Mouse (Mus musculus): ENCODE results near the gene Fgfr2.
"Not testable (repeated sequence)": the region's sequence is repeated elsewhere in the genome, so short reads cannot be mapped to it uniquely, and the experiment has no call there.

The Fgfr2 gene

DNA sequence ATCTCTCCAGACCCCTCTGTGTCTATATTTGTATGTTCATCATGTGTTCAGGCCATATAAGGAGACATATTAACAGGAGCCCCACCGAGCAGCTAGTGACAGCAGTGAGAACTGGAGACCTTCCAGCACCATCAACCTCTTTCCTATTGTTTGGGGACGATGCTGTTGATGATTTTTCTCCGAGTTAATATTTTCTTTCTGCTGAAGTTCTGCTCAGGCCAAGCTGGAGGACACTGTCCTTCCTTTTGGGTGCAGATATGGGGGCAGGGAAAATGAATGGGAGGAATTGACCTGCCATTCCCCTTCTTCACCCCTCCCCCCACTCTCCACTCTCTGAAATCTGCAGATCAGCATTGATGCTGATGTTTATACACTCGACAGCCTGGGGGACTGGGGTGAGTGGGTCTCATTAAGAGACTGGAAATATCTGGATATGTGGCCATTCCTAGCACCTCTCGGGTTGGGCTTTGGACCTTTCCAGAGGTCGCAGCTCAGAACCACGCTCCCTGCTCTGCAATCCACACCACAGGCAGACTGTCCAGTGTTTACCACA lies 2454.3 kb downstream of the Fgfr2 start:
- TF ChIP-seq POU5F1 (IDR thresholded peaks at IDR 0.05; ENCODE audit: borderline replicate concordance, low read length) (no peak), NANOG (IDR thresholded peaks at IDR 0.05; ENCODE audit: borderline replicate concordance, low read length) (no peak), CTCF (conservative IDR thresholded peaks at IDR 0.05; ENCODE audit: low read length) (no peak)
- Histone ChIP-seq H3K4me3 (replicated peaks; ENCODE audit: low read length) (no peak overlapping the region), H3K27me3 (ENCODE audit: insufficient read depth, low read length) (no peaks in the 10 kb centered on the region), H3K4me1 (replicated peaks; ENCODE audit: low read depth, low read length) (peaks cover 57% of the 10 kb centered on the region), H3K36me3 (ENCODE audit: insufficient read depth, low read length) (peaks cover 60% of the 10 kb centered on the region), H3K9me3 (ENCODE audit: low read length) (peaks cover 13% of the 10 kb centered on the region; the same call in 1 of the 2 replicates)

- Histone ChIP-seq H3K36me3 (ENCODE audit: insufficient read depth, low read length) (peaks cover 67% of the 10 kb centered on the region), H3K4me1 (replicated peaks; ENCODE audit: low read depth, low read length) (peaks cover 53% of the 10 kb centered on the region), H3K9me3 (ENCODE audit: low read length) (peaks cover 15% of the 10 kb centered on the region; the same call in 1 of the 2 replicates)
- H3K27me3 ChIP-seq (ENCODE audit: insufficient read depth, low read length); H3K4me3 ChIP-seq (replicated peaks; ENCODE audit: low read length): not testable (repeated sequence)
These were observed 2455.1 kb downstream of the Fgfr2 start for GRCm38 (mm10) chr7:130668013-130668412.

- H3K9me3 ChIP-seq (ENCODE audit: low read length): peaks cover 15% of the 10 kb centered on the region; the same call in 1 of the 2 replicates
- no peaks in the 10 kb centered on the region for H3K27me3 ChIP-seq (ENCODE audit: insufficient read depth, low read length)
- TF ChIP-seq NANOG (IDR thresholded peaks at IDR 0.05; ENCODE audit: borderline replicate concordance, low read length): no peak
- no peak for TF ChIP-seq POU5F1 (IDR thresholded peaks at IDR 0.05; ENCODE audit: borderline replicate concordance, low read length)
- TF ChIP-seq CTCF (conservative IDR thresholded peaks at IDR 0.05; ENCODE audit: low read length): no peak
- H3K4me3 ChIP-seq (replicated peaks; ENCODE audit: low read length): no peak overlapping the region
- H3K36me3 ChIP-seq (ENCODE audit: insufficient read depth, low read length): peaks cover 51% of the 10 kb centered on the region
- H3K4me1 ChIP-seq (replicated peaks; ENCODE audit: low read depth, low read length): peaks cover 44% of the 10 kb centered on the region
These were observed 2457.8 kb downstream of the Fgfr2 start for GRCm38 (mm10) chr7:130665358-130665757.

GRCm38 (mm10) chr7:130664629-130665028 lies 2458.5 kb downstream of the Fgfr2 start:
- peaks cover 15% of the 10 kb centered on the region; the same call in 1 of the 2 replicates for H3K9me3 ChIP-seq (ENCODE audit: low read length)
- H3K27me3 ChIP-seq (ENCODE audit: insufficient read depth, low read length): no peaks in the 10 kb centered on the region
- peaks cover 45% of the 10 kb centered on the region for H3K36me3 ChIP-seq (ENCODE audit: insufficient read depth, low read length)
- TF ChIP-seq NANOG (IDR thresholded peaks at IDR 0.05; ENCODE audit: borderline replicate concordance, low read length) (no peak), CTCF (conservative IDR thresholded peaks at IDR 0.05; ENCODE audit: low read length) (peak; percentile 79)
- no peak overlapping the region for H3K4me3 ChIP-seq (replicated peaks; ENCODE audit: low read length)
- peaks cover 41% of the 10 kb centered on the region for H3K4me1 ChIP-seq (replicated peaks; ENCODE audit: low read depth, low read length)

GRCm38 (mm10) chr7:130664037-130664436 lies 2459.1 kb downstream of the Fgfr2 start:
- Histone ChIP-seq H3K4me3 (replicated peaks; ENCODE audit: low read length) (no peak overlapping the region), H3K36me3 (ENCODE audit: insufficient read depth, low read length) (peaks cover 42% of the 10 kb centered on the region), H3K27me3 (ENCODE audit: insufficient read depth, low read length) (no peaks in the 10 kb centered on the region), H3K9me3 (ENCODE audit: low read length) (peaks cover 15% of the 10 kb centered on the region; the same call in 1 of the 2 replicates), H3K4me1 (replicated peaks; ENCODE audit: low read depth, low read length) (peaks cover 36% of the 10 kb centered on the region)
- TF ChIP-seq POU5F1 (IDR thresholded peaks at IDR 0.05; ENCODE audit: borderline replicate concordance, low read length) (no peak), NANOG (IDR thresholded peaks at IDR 0.05; ENCODE audit: borderline replicate concordance, low read length) (no peak), CTCF (conservative IDR thresholded peaks at IDR 0.05; ENCODE audit: low read length) (no peak)

GRCm38 (mm10) chr7:130662869-130663268 lies 2460.3 kb downstream of the Fgfr2 start:
- TF ChIP-seq CTCF (conservative IDR thresholded peaks at IDR 0.05; ENCODE audit: low read length) (no peak), NANOG (IDR thresholded peaks at IDR 0.05; ENCODE audit: borderline replicate concordance, low read length) (no peak), POU5F1 (IDR thresholded peaks at IDR 0.05; ENCODE audit: borderline replicate concordance, low read length) (no peak)
- H3K9me3 ChIP-seq (ENCODE audit: low read length): peaks cover 15% of the 10 kb centered on the region; the same call in 1 of the 2 replicates
- H3K4me1 ChIP-seq (replicated peaks; ENCODE audit: low read depth, low read length): peaks cover 30% of the 10 kb centered on the region
- no peak overlapping the region for H3K4me3 ChIP-seq (replicated peaks; ENCODE audit: low read length)
- no peaks in the 10 kb centered on the region for H3K27me3 ChIP-seq (ENCODE audit: insufficient read depth, low read length)
- H3K36me3 ChIP-seq (ENCODE audit: insufficient read depth, low read length): peaks cover 49% of the 10 kb centered on the region

- Histone ChIP-seq H3K36me3 (ENCODE audit: insufficient read depth, low read length) (peaks cover 53% of the 10 kb centered on the region), H3K4me3 (replicated peaks; ENCODE audit: low read length) (no peak overlapping the region), H3K9me3 (ENCODE audit: low read length) (peaks cover 15% of the 10 kb centered on the region; the same call in 1 of the 2 replicates), H3K27me3 (ENCODE audit: insufficient read depth, low read length) (no peaks in the 10 kb centered on the region), H3K4me1 (replicated peaks; ENCODE audit: low read depth, low read length) (peaks cover 30% of the 10 kb centered on the region)
- no peak for TF ChIP-seq NANOG (IDR thresholded peaks at IDR 0.05; ENCODE audit: borderline replicate concordance, low read length)
- no peak for TF ChIP-seq CTCF (conservative IDR thresholded peaks at IDR 0.05; ENCODE audit: low read length)
- no peak for TF ChIP-seq POU5F1 (IDR thresholded peaks at IDR 0.05; ENCODE audit: borderline replicate concordance, low read length)
These were observed 2460.9 kb downstream of the Fgfr2 start for GRCm38 (mm10) chr7:130662250-130662649.

DNA sequence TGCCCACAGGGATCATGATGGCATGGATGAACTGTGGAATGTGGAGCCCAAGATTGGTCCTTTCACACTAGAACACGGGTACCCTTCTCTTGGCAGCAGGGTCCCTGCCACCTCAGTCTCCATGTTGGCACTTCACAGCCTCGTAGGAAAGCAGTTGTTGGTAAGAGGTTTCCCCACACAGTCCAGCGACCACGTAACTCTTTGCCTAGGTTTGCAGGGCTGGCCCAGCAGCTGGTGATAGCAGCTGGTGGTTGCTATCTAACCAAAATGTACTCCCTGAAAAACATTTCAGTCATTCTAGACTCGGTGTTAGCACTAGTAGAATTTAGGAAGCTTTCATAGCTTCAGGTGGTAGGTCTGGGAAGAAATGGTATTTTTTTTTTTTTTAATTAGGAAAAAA lies 2464.0 kb downstream of the Fgfr2 start:
- peaks cover 44% of the 10 kb centered on the region for H3K4me1 ChIP-seq (replicated peaks; ENCODE audit: low read depth, low read length)
- no peak overlapping the region for H3K4me3 ChIP-seq (replicated peaks; ENCODE audit: low read length)
- peaks cover 42% of the 10 kb centered on the region for H3K36me3 ChIP-seq (ENCODE audit: insufficient read depth, low read length)
- 0 out of 2 replicates have a peak, but pooled peaks cover 4% of the 10 kb centered on the region for H3K9me3 ChIP-seq (ENCODE audit: low read length)
- TF ChIP-seq NANOG (IDR thresholded peaks at IDR 0.05; ENCODE audit: borderline replicate concordance, low read length): no peak
- TF ChIP-seq POU5F1 (IDR thresholded peaks at IDR 0.05; ENCODE audit: borderline replicate concordance, low read length): no peak
- no peak for TF ChIP-seq CTCF (conservative IDR thresholded peaks at IDR 0.05; ENCODE audit: low read length)
- H3K27me3 ChIP-seq (ENCODE audit: insufficient read depth, low read length): no peaks in the 10 kb centered on the region

DNA sequence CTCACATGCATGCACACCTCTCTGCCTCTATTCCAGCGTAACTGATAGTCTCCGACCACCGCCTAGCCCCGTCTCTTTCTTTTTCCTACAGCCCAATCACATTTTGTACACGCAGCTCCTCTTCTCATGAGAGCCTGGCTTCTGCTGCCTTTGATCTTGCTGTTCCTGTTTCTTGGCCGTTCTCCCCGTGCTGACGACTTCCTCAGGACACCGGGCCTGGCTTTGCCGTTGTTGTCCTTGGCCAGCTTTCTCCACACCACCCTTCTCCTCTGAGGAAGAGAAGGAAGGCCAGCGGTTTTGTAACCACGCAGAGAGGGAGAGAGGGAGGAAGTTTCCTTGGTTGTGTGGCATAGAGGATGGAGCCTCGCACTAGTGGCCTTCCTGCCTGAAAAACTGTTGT lies 2465.4 kb downstream of the Fgfr2 start:
- no peaks in the 10 kb centered on the region for H3K27me3 ChIP-seq (ENCODE audit: insufficient read depth, low read length)
- no peak for TF ChIP-seq NANOG (IDR thresholded peaks at IDR 0.05; ENCODE audit: borderline replicate concordance, low read length)
- TF ChIP-seq CTCF (conservative IDR thresholded peaks at IDR 0.05; ENCODE audit: low read length): no peak
- no peak for TF ChIP-seq POU5F1 (IDR thresholded peaks at IDR 0.05; ENCODE audit: borderline replicate concordance, low read length)
- H3K4me1 ChIP-seq (replicated peaks; ENCODE audit: low read depth, low read length): peaks cover 50% of the 10 kb centered on the region
- no peak overlapping the region for H3K4me3 ChIP-seq (replicated peaks; ENCODE audit: low read length)
- peaks cover 30% of the 10 kb centered on the region for H3K36me3 ChIP-seq (ENCODE audit: insufficient read depth, low read length)
- H3K9me3 ChIP-seq (ENCODE audit: low read length): no peaks in the 10 kb centered on the region

All from E14TG2a.4 (cell line).